Mouse (Mus musculus) olfactory bulb, adult 2 months (tissue): Measurements from ENCODE around the gene Dhx37.

Experiments
- CTCF ChIP-seq: fragments of 200-500 bp; IDR thresholded peaks from 2 replicates; pipeline ENCODE4 v1.5.1; 2012; ENCODE audit warnings: low read depth, mild to moderate bottlenecking, low read length, moderate library complexity; ENCODE audit not compliant: insufficient read depth
- POLR2A ChIP-seq: fragments of 200-500 bp; IDR thresholded peaks from 2 replicates; pipeline ENCODE4 v1.6.1; 2012; ENCODE audit warnings: mild to moderate bottlenecking, low read depth, low read length, moderate library complexity; ENCODE audit not compliant: insufficient read depth

- no peak for TF ChIP-seq CTCF
- peak; percentile 86 for TF ChIP-seq POLR2A
These were observed 41.8 kb upstream of the Dhx37 start, which contains the start of gene Aacs for GRCm38 (mm10) chr5:125475601-125476285.
